ENCODE assay signal across 9 mouse cellular contexts in the genomic region with DNA sequence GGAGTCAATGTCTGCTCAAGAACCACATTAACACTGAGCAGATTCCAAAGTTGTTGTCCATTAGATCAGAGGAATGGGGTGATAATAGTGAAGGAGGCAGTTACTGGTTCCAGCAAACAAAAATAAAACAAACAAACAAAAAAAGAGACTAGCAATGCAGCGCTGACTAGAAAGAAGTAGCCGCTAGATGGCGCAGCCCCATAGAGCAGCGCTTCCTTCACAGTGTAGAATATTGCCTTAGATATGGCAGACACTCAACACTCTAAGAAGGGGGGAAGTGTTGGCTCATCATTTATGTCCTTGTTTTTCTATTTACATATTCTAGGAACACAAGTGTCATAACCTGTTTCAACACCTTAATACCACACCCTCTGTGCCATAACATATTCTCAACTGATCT. TPM values are rescaled to one million over a fixed set of nuclear protein-coding genes. Genes with fewer than 3 reads are reported as not detected.
DNase-seq lines count a peak whose midpoint lies in the region; ATAC-seq and TF ChIP-seq lines count a peak whose summit lies in the region.
"Had no signal": no experiment of that assay in that cellular context is flagged by ENCODE, and none has a peak within 500 bp of the region (broad histone marks: within the 10 kb centered on the region; RNA-seq: fewer than 3 reads in every experiment).

No protein-coding gene starts in this region.

- WGBS in lung, postnatal 0 days, result 3% methylated on average over 4 of the region's 4 CpGs

- no peak for TF ChIP-seq EP300 in ES-Bruce4 (IDR thresholded peaks at IDR 0.05; ENCODE audit: insufficient read depth, low read depth, low read length)
- TF ChIP-seq EP300 in lung, postnatal 0 days (IDR thresholded peaks at IDR 0.05), result no peak

- H3K4me3 ChIP-seq in ES-Bruce4 (ENCODE audit: low read depth, low read length), result no peak overlapping the region
- H3K4me3 ChIP-seq in lung, postnatal 0 days (ENCODE audit: low read depth, low read length), result no peak overlapping the region
- H3K4me3 ChIP-seq: limb, embryonic 13.5 days had no signal

- no peak overlapping the region for H3K9ac ChIP-seq in ES-Bruce4 (ENCODE audit: low read depth, poor library complexity, severe bottlenecking)
- no peak overlapping the region for H3K9ac ChIP-seq in lung, postnatal 0 days (replicated peaks; ENCODE audit: low read depth)
- H3K9ac ChIP-seq: limb, embryonic 13.5 days had no signal

- peak; percentile 50 for DNase-seq in gastrocnemius, adult 18-20 months (ENCODE audit: low spot score)
- DNase-seq in gastrocnemius, postnatal 25 days, result no peak
- peak; percentile 40 for DNase-seq in cerebellum, adult 11-12 months
- DNase-seq in forelimb bud, embryonic 11.5 days (ENCODE audit: low read depth, low spot score), result peak; percentile 30
- DNase-seq in kidney, postnatal 25 days, result peak; percentile 67 to 88
- DNase-seq in lung, postnatal 0 days (ENCODE audit: low spot score), result peak; percentile 84
- peak; percentile 58 to 78 for DNase-seq in right cerebral cortex, postnatal 10 days (ENCODE audit: low spot score in 2 of 2)

- H3K27me3 ChIP-seq in ES-Bruce4 (ENCODE audit: control insufficient read depth, insufficient read depth, low read length, poor library complexity, severe bottlenecking), result no peaks in the 10 kb centered on the region
- no peaks in the 10 kb centered on the region for H3K27me3 ChIP-seq in lung, postnatal 0 days (replicated peaks; ENCODE audit: insufficient read depth, low read length)

- H3K27ac ChIP-seq in ES-Bruce4 (ENCODE audit: insufficient read depth, low read length), result no peak overlapping the region
- H3K27ac ChIP-seq in lung, postnatal 0 days (ENCODE audit: low read length), result no peak overlapping the region
- H3K27ac ChIP-seq: limb, embryonic 13.5 days had no signal

- peak; percentile 67 for ATAC-seq in lung, postnatal 0 days

- TF ChIP-seq POLR2A in ES-Bruce4 (IDR thresholded peaks at IDR 0.05; ENCODE audit: insufficient read depth, low read length), result no peak

- no peaks in the 10 kb centered on the region for H3K36me3 ChIP-seq in ES-Bruce4 (ENCODE audit: control insufficient read depth, insufficient read depth, low read length, poor library complexity, severe bottlenecking)
- no peaks in the 10 kb centered on the region for H3K36me3 ChIP-seq in lung, postnatal 0 days (ENCODE audit: insufficient read depth, low read length)
- H3K36me3 ChIP-seq: limb, embryonic 13.5 days had no signal

- H3K4me2 ChIP-seq in lung, postnatal 0 days (replicated peaks; ENCODE audit: low read depth, low read length), result no peak overlapping the region
- H3K4me2 ChIP-seq: limb, embryonic 13.5 days had no signal

- no peaks in the 10 kb centered on the region for H3K4me1 ChIP-seq in ES-Bruce4 (ENCODE audit: control insufficient read depth, insufficient read depth, low read length)
- no peaks in the 10 kb centered on the region for H3K4me1 ChIP-seq in lung, postnatal 0 days (ENCODE audit: insufficient read depth, low read depth, low read length)

- H3K9me3 ChIP-seq in ES-Bruce4 (replicated peaks; ENCODE audit: control insufficient read depth, insufficient read depth, low read length, poor library complexity, severe bottlenecking), result no peaks in the 10 kb centered on the region
- H3K9me3 ChIP-seq in lung, postnatal 0 days (ENCODE audit: low read length), result no peaks in the 10 kb centered on the region
- H3K9me3 ChIP-seq: limb, embryonic 13.5 days had no signal

- TF ChIP-seq CTCF in ES-Bruce4 (IDR thresholded peaks at IDR 0.05; ENCODE audit: low read depth, low read length), result peak; percentile 68
- TF ChIP-seq CTCF in lung, postnatal 0 days (IDR thresholded peaks at IDR 0.05), result peak; percentile 88

RNA-seq across cellular contexts. Expression of gene Kcne3, which starts 14.5 kb away (rescaled TPM):
- under 1 TPM; 0.39 to 0.55 TPM for total RNA-seq in gastrocnemius, adult 18-20 months (2021)
- under 1 TPM in 1 of 2 experiments, not detected in 1; 0.70 TPM for total RNA-seq in gastrocnemius, postnatal 25 days (2021)
- polyA plus RNA-seq in ES-Bruce4 (2011; ENCODE audit: insufficient read depth, insufficient read length, low read depth, missing spikeins), result not detected in 2 replicates
- polyA plus RNA-seq in lung, postnatal 0 days (2015; fragmentation: Nextera tagmentation; extraction: Ambion mirVana), result 3.3 and 4.9 TPM in 2 replicates

RNA-seq across cellular contexts. Expression of gene Lipt2, which starts 31.7 kb away (rescaled TPM):
- 1 to 10 TPM; 3.9 to 4.3 TPM for total RNA-seq in gastrocnemius, adult 18-20 months (2021)
- 1 to 10 TPM; 4.1 to 4.2 TPM for total RNA-seq in gastrocnemius, postnatal 25 days (2021)
- 7.6 and 8.8 TPM in 2 replicates for polyA plus RNA-seq in ES-Bruce4 (2011; ENCODE audit: insufficient read depth, insufficient read length, low read depth, missing spikeins)
- 9.7 and 12.4 TPM in 2 replicates for polyA plus RNA-seq in lung, postnatal 0 days (2015; fragmentation: Nextera tagmentation; extraction: Ambion mirVana)

RNA-seq across cellular contexts. Expression of gene Pgm2l1, which starts 36.4 kb away (rescaled TPM):
- total RNA-seq in gastrocnemius, adult 18-20 months (2021), result 10 to 100 TPM; 18.1 to 19.3 TPM
- 10 to 100 TPM; 13.0 to 15.0 TPM for total RNA-seq in gastrocnemius, postnatal 25 days (2021)
- 6.1 and 8.6 TPM in 2 replicates for polyA plus RNA-seq in ES-Bruce4 (2011; ENCODE audit: insufficient read depth, insufficient read length, low read depth, missing spikeins)
- 2.0 and 2.1 TPM in 2 replicates for polyA plus RNA-seq in lung, postnatal 0 days (2015; fragmentation: Nextera tagmentation; extraction: Ambion mirVana)
